Mouse (Mus musculus) skeletal muscle tissue, adult 2 months (tissue): ENCODE measurements around the gene Itgb2.
A peak's percentile ranks its signal among the peaks of the same experiment; 100 is the strongest.

Experiments used
- DNase-seq: peaks from one replicate; pipeline ENCODE4 v3.0.0-alpha.2; 2012; ENCODE audit warnings: low read depth, low spot score

Itgb2 gene

GRCm38 (mm10) chr10:77587091-77587775, 57.2 kb downstream of the Itgb2 start:
- DNase-seq = no peak

- DNase-seq = no peak
Measured at GRCm38 (mm10) chr10:77588036-77588435, 58.0 kb downstream of the Itgb2 start.

GRCm38 (mm10) chr10:77589117-77589516, 59.1 kb downstream of the Itgb2 start:
- DNase-seq = no peak

- DNase-seq = no peak
Measured at GRCm38 (mm10) chr10:77589749-77590148, 59.7 kb downstream of the Itgb2 start.

- DNase-seq = no peak
Measured at GRCm38 (mm10) chr10:77590812-77591211, 60.8 kb downstream of the Itgb2 start.

- no peak for DNase-seq
Measured at GRCm38 (mm10) chr10:77591546-77591945, 61.5 kb downstream of the Itgb2 start.

GRCm38 (mm10) chr10:77596060-77596459, 66.0 kb downstream of the Itgb2 start:
- no peak for DNase-seq

GRCm38 (mm10) chr10:77603021-77603420, 73.0 kb downstream of the Itgb2 start:
- DNase-seq = no peak

GRCm38 (mm10) chr10:77604111-77604510, 74.1 kb downstream of the Itgb2 start:
- no peak for DNase-seq

GRCm38 (mm10) chr10:77604958-77605357, 74.9 kb downstream of the Itgb2 start:
- DNase-seq = no peak

- no peak for DNase-seq
Measured at GRCm38 (mm10) chr10:77605368-77605767, 75.3 kb downstream of the Itgb2 start.

- peak; percentile 91 for DNase-seq
Measured at GRCm38 (mm10) chr10:77605908-77606826, 76.1 kb downstream of the Itgb2 start, which contains the start of the genes Sumo3 and Gm49325. TSS of gene Sumo3 (plus strand) at chr10:77606097. TSS of gene Gm49325 (plus strand) at chr10:77606197.

GRCm38 (mm10) chr10:77606855-77607254, 76.8 kb downstream of the Itgb2 start:
- DNase-seq = no peak

- no peak for DNase-seq
Measured at GRCm38 (mm10) chr10:77607441-77607840, 77.4 kb downstream of the Itgb2 start.

GRCm38 (mm10) chr10:77608589-77608988, 78.5 kb downstream of the Itgb2 start:
- DNase-seq = no peak

- no peak for DNase-seq
Measured at GRCm38 (mm10) chr10:77610221-77610961, 80.3 kb downstream of the Itgb2 start.

GRCm38 (mm10) chr10:77613409-77613808, 83.4 kb downstream of the Itgb2 start:
- peak; percentile 77 for DNase-seq
